Mouse (Mus musculus) heart, embryonic 13.5 days (tissue): ENCODE measurements around the gene Boc. TPM values are rescaled to one million over a fixed set of nuclear protein-coding genes. Genes with fewer than 3 reads are reported as not detected.

Source experiments
- ATAC-seq: fragments of 200-750 bp; cut with Nextera tagmentation; 2 replicates; pipeline ENCODE4 v1.8.0; 2017; ENCODE audit warnings: moderate TSS enrichment; ENCODE audit not compliant: insufficient number of reproducible peaks, low FRiP score, low TSS enrichment; ENCODE audit errors: extremely low read depth
- H3K27ac ChIP-seq: fragments of 300-500 bp; sonication (generic); replicated peaks from 2 replicates; pipeline ENCODE4 v1.5.1; 2015; ENCODE audit warnings: moderate library complexity, mild to moderate bottlenecking, inconsistent platforms
- H3K27me3 ChIP-seq: fragments of 300-500 bp; sonication (generic); replicated peaks from 2 replicates; pipeline ENCODE4 v1.6.1; 2015; ENCODE audit warnings: mild to moderate bottlenecking, inconsistent platforms
- H3K36me3 ChIP-seq: fragments of 300-500 bp; sonication (generic); 2 replicates; pipeline ENCODE4 v1.6.1; 2015; ENCODE audit warnings: mild to moderate bottlenecking, inconsistent platforms
- H3K4me1 ChIP-seq: fragments of 300-500 bp; sonication (generic); 2 replicates; pipeline ENCODE4 v1.6.1; 2015; ENCODE audit warnings: inconsistent platforms
- H3K4me2 ChIP-seq: fragments of 300-500 bp; sonication (generic); 2 replicates; pipeline ENCODE4 v1.6.1; 2015; ENCODE audit warnings: inconsistent platforms, mild to moderate bottlenecking, moderate library complexity
- H3K4me3 ChIP-seq: fragments of 300-500 bp; sonication (generic); 2 replicates; pipeline ENCODE4 v1.5.1; 2015; ENCODE audit warnings: moderate library complexity, mild to moderate bottlenecking, inconsistent platforms
- H3K9ac ChIP-seq: fragments of 300-500 bp; sonication (generic); 2 replicates; pipeline ENCODE4 v1.6.1; 2015; ENCODE audit warnings: inconsistent platforms, mild to moderate bottlenecking, moderate library complexity
- H3K9me3 ChIP-seq: fragments of 300-500 bp; sonication (generic); 2 replicates; pipeline ENCODE4 v1.6.1; 2016; ENCODE audit warnings: inconsistent platforms
- WGBS: fragments of 180-500 bp; shearing (Covaris S2); methylation state at CpG from one replicate; pipeline ENCODE4 v1.1.7; 2015; ENCODE audit warnings: mixed read lengths; 5-methylcytosine and 5-hydroxymethylcytosine counted together
- polyA plus RNA-seq: library from polyadenylated mRNA; unstranded; fragments of >200 nt; fragmentation: Nextera tagmentation; extraction: Ambion mirVana; gene quantifications from 2 replicates; pipeline ENCODE4 v1.2.1, GENCODE M21; 2015

Gene Boc
- polyA plus RNA-seq, 1 experiment from 2014 or later = 10.0 TPM

DNA sequence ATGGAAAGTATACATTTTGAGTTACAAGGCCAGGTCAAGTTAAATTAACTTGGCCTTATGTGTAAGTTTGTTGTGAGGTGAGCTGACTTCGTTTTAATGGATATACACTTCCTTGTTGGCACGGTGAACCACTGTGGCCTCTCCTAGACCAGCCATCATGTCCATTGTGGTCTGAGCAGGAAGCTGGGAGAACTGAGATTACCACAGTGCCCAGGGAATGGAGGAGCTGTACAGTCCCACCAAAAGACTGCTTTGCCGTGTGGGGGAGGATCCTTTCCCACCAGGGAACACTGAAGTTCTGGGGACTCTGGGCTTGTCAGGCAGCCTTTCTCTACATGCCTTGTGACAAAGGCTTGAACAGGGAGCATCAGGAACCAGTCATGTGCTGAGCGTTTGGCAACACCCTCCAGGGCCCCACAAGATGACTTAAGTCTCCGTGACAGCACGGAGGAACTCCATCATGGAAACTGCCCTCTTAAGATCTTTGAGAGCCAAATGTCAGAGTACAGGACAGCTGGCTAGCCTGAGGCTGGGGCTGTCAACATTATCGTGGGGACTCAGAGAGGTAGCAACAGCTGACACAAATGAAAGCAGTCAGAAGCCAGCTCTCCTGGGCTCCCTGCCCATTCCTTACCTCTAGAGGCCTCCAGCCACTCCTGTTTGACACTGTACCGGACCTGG is 55.7 kb downstream of the Boc start:
- H3K9me3 ChIP-seq = peaks cover 13% of the 10 kb centered on the region; the same call in 1 of the 2 replicates
- peak; percentile 43; the same call in 1 of the 2 replicates for ATAC-seq
- H3K36me3 ChIP-seq = peaks cover 67% of the 10 kb centered on the region
- H3K4me2 ChIP-seq = 0 out of 2 replicates have a peak overlapping the region, but pooled peaks have one; percentile 1
- no peaks in the 10 kb centered on the region for H3K27me3 ChIP-seq
- WGBS = 34% methylated on average over 8 of the region's 8 CpGs
- peaks cover 16% of the 10 kb centered on the region for H3K4me1 ChIP-seq
- H3K4me3 ChIP-seq = no peak overlapping the region
- H3K27ac ChIP-seq = peak overlapping the region; percentile 60
- 0 out of 2 replicates have a peak overlapping the region, but pooled peaks have one; percentile 6 for H3K9ac ChIP-seq

GRCm38 (mm10) chr16:44502325-44502724 is 56.4 kb downstream of the Boc start:
- H3K27ac ChIP-seq = no peak overlapping the region

DNA sequence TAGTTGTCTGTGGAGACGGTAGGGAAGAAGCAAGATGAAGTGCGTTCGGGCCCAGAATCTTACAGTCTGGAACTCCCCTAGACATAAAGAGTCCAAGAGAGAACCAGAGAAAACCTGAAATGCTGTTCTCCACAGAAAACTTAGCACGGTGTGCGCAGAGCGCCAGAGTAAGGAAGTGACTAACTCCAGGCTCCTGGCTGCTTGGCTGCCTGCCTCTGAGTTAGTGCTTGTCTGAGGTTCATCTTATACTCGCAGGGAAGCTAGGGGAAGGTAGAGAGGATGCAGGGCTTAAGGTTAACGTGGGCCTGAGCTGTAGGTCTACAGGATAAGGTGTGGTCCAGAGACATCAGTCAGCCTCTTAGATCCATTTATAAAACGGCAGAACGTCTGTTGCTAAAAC is 56.9 kb downstream of the Boc start:
- no peak overlapping the region for H3K9ac ChIP-seq
- peaks cover 79% of the 10 kb centered on the region for H3K36me3 ChIP-seq
- peaks cover 13% of the 10 kb centered on the region; the same call in 1 of the 2 replicates for H3K9me3 ChIP-seq
- WGBS = 86% methylated on average over 10 of the region's 10 CpGs
- no peaks in the 10 kb centered on the region for H3K27me3 ChIP-seq
- no peak overlapping the region for H3K4me3 ChIP-seq
- peaks cover 16% of the 10 kb centered on the region for H3K4me1 ChIP-seq
- ATAC-seq = no peak
- no peak overlapping the region for H3K27ac ChIP-seq
- no peak overlapping the region for H3K4me2 ChIP-seq

More at GRCm38 (mm10) chr16:44502325-44502724, 56.4 kb downstream of the Boc start:
- peaks cover 16% of the 10 kb centered on the region for H3K4me1 ChIP-seq
- H3K4me3 ChIP-seq = no peak overlapping the region
- H3K4me2 ChIP-seq = no peak overlapping the region
- no peaks in the 10 kb centered on the region for H3K27me3 ChIP-seq
- no peak for ATAC-seq
- H3K9ac ChIP-seq = 0 out of 2 replicates have a peak overlapping the region, but pooled peaks have one; percentile 19
- H3K9me3 ChIP-seq = peaks cover 13% of the 10 kb centered on the region; the same call in 1 of the 2 replicates
- H3K36me3 ChIP-seq = peaks cover 74% of the 10 kb centered on the region
- WGBS = 51% methylated on average over 7 of the region's 7 CpGs

DNA sequence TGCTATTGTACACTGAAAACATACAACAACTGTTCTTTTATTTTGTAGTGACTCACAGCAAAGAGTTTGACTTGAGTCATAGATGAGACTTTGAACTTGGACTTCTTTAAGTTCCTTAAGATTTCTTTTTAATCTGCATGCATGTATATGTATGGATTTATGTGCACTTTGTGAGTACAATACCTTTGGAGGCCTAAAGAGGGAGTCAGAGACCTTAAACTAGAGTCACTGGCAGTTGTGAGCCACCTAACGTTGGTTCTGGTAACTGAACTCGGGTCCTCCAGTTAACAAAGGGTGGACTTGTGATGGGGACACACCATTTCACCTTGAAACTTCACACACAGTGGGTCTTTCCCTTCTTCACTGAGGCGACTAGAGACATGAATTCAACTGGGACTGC is 60.2 kb downstream of the Boc start:
- Histone ChIP-seq H3K4me3 (no peak overlapping the region), H3K4me2 (no peak overlapping the region), H3K27me3 (no peaks in the 10 kb centered on the region), H3K4me1 (peaks cover 20% of the 10 kb centered on the region), H3K9me3 (peaks cover 3% of the 10 kb centered on the region; the same call in 1 of the 2 replicates), H3K27ac (no peak overlapping the region), H3K36me3 (peaks cover 72% of the 10 kb centered on the region), H3K9ac (no peak overlapping the region)
- no peak for ATAC-seq
- 76% methylated on average over 3 of the region's 3 CpGs for WGBS

GRCm38 (mm10) chr16:44496971-44497464 is 61.7 kb downstream of the Boc start:
- Histone ChIP-seq H3K9me3 (peaks cover 3% of the 10 kb centered on the region; the same call in 1 of the 2 replicates), H3K4me3 (no peak overlapping the region), H3K27me3 (no peaks in the 10 kb centered on the region), H3K36me3 (peaks cover 74% of the 10 kb centered on the region), H3K27ac (no peak overlapping the region), H3K4me1 (peaks cover 10% of the 10 kb centered on the region), H3K9ac (no peak overlapping the region), H3K4me2 (no peak overlapping the region)
- 73% methylated on average over 15 of the region's 15 CpGs for WGBS
- no peak for ATAC-seq

DNA sequence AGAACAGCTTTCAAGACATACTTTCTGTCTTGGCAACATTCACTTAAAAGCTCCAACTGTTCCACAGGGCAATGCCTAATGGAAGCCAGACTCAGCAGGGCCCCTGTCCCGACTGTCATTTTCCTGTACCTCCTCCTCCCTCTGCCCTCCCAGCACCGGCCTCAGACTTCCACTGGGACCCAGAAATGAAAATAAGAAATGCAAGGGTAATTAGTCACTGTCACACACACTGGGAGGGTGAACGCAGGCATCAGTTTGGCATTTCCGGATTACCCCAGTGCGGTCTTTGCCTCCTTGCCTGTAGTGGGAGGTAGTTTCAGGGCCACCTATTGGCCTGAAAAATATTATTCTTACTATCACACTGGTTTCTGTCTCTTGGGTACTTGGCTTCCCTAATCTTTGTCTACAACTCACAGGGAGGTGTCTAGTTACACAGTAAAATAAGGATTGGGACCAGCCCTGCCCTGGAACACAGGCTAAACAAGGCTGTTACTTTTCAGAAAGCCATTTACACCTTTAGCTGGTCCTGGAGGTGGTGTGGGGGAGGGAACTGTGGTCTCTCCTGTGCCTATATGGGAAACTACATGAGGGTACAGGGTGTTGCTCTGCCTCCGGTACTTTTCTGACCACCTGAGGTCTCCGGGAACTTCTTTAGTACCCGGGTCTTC is 64.1 kb downstream of the Boc start:
- Histone ChIP-seq H3K9me3 (peaks cover 3% of the 10 kb centered on the region; the same call in 1 of the 2 replicates), H3K4me2 (no peak overlapping the region), H3K4me1 (peaks cover 10% of the 10 kb centered on the region), H3K36me3 (peaks cover 74% of the 10 kb centered on the region), H3K4me3 (no peak overlapping the region), H3K9ac (peak overlapping the region; percentile 21; the same call in 1 of the 2 replicates), H3K27me3 (no peaks in the 10 kb centered on the region), H3K27ac (peak overlapping the region; percentile 68)
- 50% methylated on average over 8 of the region's 8 CpGs for WGBS
- ATAC-seq = no peak

GRCm38 (mm10) chr16:44493868-44494267 is 64.8 kb downstream of the Boc start:
- ATAC-seq = no peak
- H3K27ac ChIP-seq = peak overlapping the region; percentile 68
- H3K4me1 ChIP-seq = peaks cover 10% of the 10 kb centered on the region
- no peaks in the 10 kb centered on the region for H3K27me3 ChIP-seq
- no peak overlapping the region for H3K4me2 ChIP-seq
- no peak overlapping the region for H3K4me3 ChIP-seq
- 47% methylated on average over 6 of the region's 6 CpGs for WGBS
- H3K9ac ChIP-seq = no peak overlapping the region
- peaks cover 3% of the 10 kb centered on the region; the same call in 1 of the 2 replicates for H3K9me3 ChIP-seq
- H3K36me3 ChIP-seq = peaks cover 74% of the 10 kb centered on the region

DNA sequence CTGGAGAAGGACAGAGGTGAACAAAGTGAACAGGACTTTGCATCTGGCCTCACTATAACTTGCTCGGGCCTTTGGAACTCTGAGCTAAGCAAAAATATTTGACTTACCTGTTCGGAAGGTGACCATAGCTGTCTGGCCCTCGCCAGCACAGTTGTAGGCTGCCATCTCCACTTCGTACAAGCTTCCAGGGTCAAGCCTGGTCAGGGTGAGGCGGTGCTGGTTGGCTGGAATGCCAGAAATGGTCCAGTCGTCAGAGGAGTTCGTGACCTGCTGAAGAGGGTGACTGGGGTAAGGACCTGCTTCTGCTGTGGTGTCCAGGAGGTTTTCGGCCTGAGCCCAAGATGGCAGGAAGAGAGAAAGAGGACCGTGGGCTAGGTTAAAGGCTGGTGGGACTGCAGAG is 66.0 kb downstream of the Boc start:
- Histone ChIP-seq H3K4me3 (no peak overlapping the region), H3K36me3 (peaks cover 74% of the 10 kb centered on the region), H3K4me1 (peaks cover 10% of the 10 kb centered on the region), H3K9me3 (no peaks in the 10 kb centered on the region), H3K9ac (no peak overlapping the region), H3K27me3 (no peaks in the 10 kb centered on the region), H3K27ac (no peak overlapping the region), H3K4me2 (no peak overlapping the region)
- WGBS = 66% methylated on average over 9 of the region's 9 CpGs
- no peak for ATAC-seq

DNA sequence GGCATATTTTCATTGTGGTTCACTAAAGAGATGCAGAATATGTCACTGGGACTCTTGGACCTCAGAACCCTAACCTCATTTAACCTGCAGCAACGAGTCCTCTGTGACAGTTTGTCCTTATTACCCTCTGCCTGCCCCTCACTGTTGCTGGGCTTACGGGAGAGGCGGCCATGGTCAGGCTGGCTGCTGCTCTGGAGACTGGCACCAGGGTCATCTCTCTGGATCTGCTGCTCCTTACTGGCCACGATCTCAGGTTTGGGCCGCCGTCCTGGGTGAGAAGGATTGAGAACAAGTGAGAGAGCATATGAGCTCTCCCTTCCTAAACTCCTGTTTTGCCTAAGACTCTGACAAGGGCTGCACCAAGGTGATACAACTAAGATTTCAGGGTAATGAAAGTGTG is 66.5 kb downstream of the Boc start:
- Histone ChIP-seq H3K9me3 (no peaks in the 10 kb centered on the region), H3K9ac (no peak overlapping the region), H3K36me3 (peaks cover 74% of the 10 kb centered on the region), H3K4me3 (no peak overlapping the region), H3K27ac (no peak overlapping the region), H3K4me2 (no peak overlapping the region), H3K27me3 (no peaks in the 10 kb centered on the region), H3K4me1 (peaks cover 10% of the 10 kb centered on the region)
- WGBS = 83% methylated on average over 6 of the region's 6 CpGs
- ATAC-seq = no peak

GRCm38 (mm10) chr16:44491051-44491450 is 67.6 kb downstream of the Boc start:
- Histone ChIP-seq H3K9ac (no peak overlapping the region), H3K9me3 (no peaks in the 10 kb centered on the region), H3K27ac (no peak overlapping the region), H3K27me3 (no peaks in the 10 kb centered on the region), H3K4me2 (no peak overlapping the region), H3K4me1 (peaks cover 10% of the 10 kb centered on the region), H3K4me3 (no peak overlapping the region), H3K36me3 (peaks cover 76% of the 10 kb centered on the region)
- ATAC-seq = no peak
- 65% methylated on average over 9 of the region's 9 CpGs for WGBS

DNA sequence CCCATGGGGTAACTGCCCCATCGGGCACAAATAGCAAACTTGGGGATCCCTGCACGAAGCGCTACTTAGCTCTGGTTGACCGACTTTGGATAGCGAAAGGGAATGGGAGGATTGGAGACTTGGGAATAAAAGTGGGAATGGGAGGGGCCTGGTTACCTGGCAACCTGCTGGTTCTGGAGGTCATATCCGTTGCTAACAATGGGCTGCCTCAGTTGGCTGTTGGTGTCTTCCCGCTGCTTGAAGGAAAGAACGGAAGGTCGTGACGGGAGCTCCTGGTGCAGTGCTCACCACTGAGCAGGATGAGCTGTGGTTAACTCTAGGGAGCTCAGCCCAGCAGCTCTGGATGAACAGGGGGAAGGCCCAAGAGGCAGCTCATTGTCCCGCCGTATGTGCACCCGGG is 71.5 kb downstream of the Boc start:
- no peaks in the 10 kb centered on the region for H3K9me3 ChIP-seq
- H3K36me3 ChIP-seq = peaks cover 75% of the 10 kb centered on the region
- peaks cover 4% of the 10 kb centered on the region; the same call in 1 of the 2 replicates for H3K27me3 ChIP-seq
- H3K27ac ChIP-seq = no peak overlapping the region
- H3K9ac ChIP-seq = no peak overlapping the region
- WGBS = 82% methylated on average over 13 of the region's 13 CpGs
- no peak overlapping the region for H3K4me2 ChIP-seq
- H3K4me3 ChIP-seq = no peak overlapping the region
- ATAC-seq = no peak
- H3K4me1 ChIP-seq = no peaks in the 10 kb centered on the region
